Mouse (Mus musculus): ENCODE results near the gene Rbm28. TPM values are rescaled to one million over a fixed set of nuclear protein-coding genes. Genes with fewer than 3 reads are reported as not detected.

Gene Rbm28
- 64.6 and 77.4 TPM in 2 replicates for polyA plus RNA-seq (2012; rRNA removed)

- peak; percentile 97 for DNase-seq (ENCODE audit: low read depth)
Observed at GRCm38 (mm10) chr6:29164314-29165244, at the start of gene Rbm28. Gene Rbm28, minus strand, starts transcription at chr6:29165006.

DNA sequence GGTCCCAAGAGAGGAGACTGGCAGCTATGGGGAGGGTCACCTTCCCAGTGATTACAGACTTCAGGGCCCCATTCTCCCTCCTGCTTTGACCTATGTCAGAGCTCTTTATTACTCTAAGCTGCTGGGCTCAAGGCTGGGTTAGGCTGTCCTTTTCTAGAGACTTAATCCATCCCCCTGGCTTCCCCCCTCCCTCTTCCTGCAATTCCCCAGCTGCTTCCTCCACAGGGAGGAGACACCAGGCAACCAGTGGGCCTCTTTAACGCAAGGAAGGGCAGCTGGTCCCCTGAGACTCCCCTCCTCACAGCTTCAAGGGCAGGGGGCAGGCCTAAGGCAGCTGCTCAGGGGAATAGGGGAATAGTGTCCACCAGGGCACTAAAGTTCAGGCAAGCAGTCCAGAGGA lies 49.4 kb upstream of the Rbm28 start:
- TF ChIP-seq CTCF (IDR thresholded peaks at IDR 0.05; ENCODE audit: borderline replicate concordance, extremely low read depth, insufficient read depth, insufficient read length), result no peak
- no peak for TF ChIP-seq POLR2A (IDR thresholded peaks at IDR 0.05; ENCODE audit: borderline replicate concordance, extremely low read depth, insufficient read depth, insufficient read length, poor library complexity, severe bottlenecking)
- peak; percentile 72 for DNase-seq (ENCODE audit: low read depth)

More at GRCm38 (mm10) chr6:29164314-29165244, at the start of gene Rbm28:
- TF ChIP-seq CTCF (IDR thresholded peaks at IDR 0.05; ENCODE audit: borderline replicate concordance, extremely low read depth, insufficient read depth, insufficient read length) (peak; percentile 1; the same call in 1 of the 2 replicates), POLR2A (IDR thresholded peaks at IDR 0.05; ENCODE audit: borderline replicate concordance, extremely low read depth, insufficient read depth, insufficient read length, poor library complexity, severe bottlenecking) (peak; percentile 65; the same call in 1 of the 2 replicates)

DNA sequence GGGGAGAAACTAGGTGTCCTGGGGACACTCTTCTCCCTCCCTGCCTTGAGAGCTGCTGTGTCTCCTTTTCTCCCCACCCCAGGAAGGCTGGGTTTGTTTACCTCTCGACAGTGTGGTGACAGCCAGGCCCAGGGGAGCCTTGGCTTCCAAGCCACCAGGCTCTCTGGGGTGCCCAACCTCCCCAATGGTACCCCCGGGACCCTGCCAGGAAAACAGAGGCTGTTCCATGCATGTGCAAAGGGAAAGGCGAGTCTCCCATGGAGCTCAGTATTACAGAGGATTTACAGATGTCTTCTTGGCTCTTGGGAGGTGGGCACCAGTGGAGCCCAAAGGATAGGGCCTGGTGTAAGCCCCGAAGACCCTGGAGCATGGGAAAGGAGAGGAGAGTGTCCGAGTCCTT lies 48.6 kb upstream of the Rbm28 start:
- DNase-seq (ENCODE audit: low read depth), result no peak
- TF ChIP-seq POLR2A (IDR thresholded peaks at IDR 0.05; ENCODE audit: borderline replicate concordance, extremely low read depth, insufficient read depth, insufficient read length, poor library complexity, severe bottlenecking) (no peak), CTCF (IDR thresholded peaks at IDR 0.05; ENCODE audit: borderline replicate concordance, extremely low read depth, insufficient read depth, insufficient read length) (no peak)

GRCm38 (mm10) chr6:29211806-29212492 lies 47.1 kb upstream of the Rbm28 start:
- TF ChIP-seq POLR2A (IDR thresholded peaks at IDR 0.05; ENCODE audit: borderline replicate concordance, extremely low read depth, insufficient read depth, insufficient read length, poor library complexity, severe bottlenecking), result peak; percentile 6; the same call in 1 of the 2 replicates
- 0 out of 2 replicates have a peak, but pooled peaks have one; percentile 5 for TF ChIP-seq CTCF (IDR thresholded peaks at IDR 0.05; ENCODE audit: borderline replicate concordance, extremely low read depth, insufficient read depth, insufficient read length)
- peak; percentile 90 for DNase-seq (ENCODE audit: low read depth)

GRCm38 (mm10) chr6:29211146-29211545 lies 46.3 kb upstream of the Rbm28 start:
- DNase-seq (ENCODE audit: low read depth), result peak; percentile 41
- TF ChIP-seq CTCF (IDR thresholded peaks at IDR 0.05; ENCODE audit: borderline replicate concordance, extremely low read depth, insufficient read depth, insufficient read length) (no peak), POLR2A (IDR thresholded peaks at IDR 0.05; ENCODE audit: borderline replicate concordance, extremely low read depth, insufficient read depth, insufficient read length, poor library complexity, severe bottlenecking) (no peak)

DNA sequence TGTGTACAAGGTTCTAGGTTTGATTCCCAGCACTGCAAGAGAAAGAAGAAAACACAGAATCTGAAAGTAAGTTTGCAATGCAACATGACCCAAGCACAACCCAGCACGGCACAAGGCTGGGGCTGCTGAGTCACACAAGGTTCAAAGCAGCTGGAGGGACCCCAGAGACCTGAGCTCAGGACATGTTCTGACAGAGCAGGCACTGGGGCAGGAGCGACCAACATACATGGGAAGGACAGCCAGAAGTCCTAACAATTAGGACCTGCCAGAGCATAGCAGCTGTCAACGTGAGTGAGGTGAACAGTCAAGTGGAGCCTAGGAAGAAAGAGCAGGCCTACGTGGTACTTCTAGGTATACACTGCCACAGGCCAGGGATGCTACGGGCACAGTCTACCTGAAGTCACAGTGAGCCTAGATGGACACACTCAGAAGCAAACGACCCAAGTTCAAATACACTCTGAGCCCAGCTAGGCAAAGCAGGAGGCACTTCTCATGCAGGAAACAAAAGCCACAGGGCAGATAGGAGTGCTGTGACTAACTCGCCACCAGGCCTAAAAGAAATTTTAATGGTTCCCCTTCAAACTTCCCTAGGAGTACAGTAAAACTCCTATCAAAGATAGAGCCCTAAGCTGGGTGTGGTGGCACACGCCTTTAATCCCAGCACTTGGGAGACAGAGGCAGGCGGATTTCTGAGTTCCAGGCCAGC lies 45.6 kb upstream of the Rbm28 start:
- no peak for TF ChIP-seq CTCF (IDR thresholded peaks at IDR 0.05; ENCODE audit: borderline replicate concordance, extremely low read depth, insufficient read depth, insufficient read length)
- TF ChIP-seq POLR2A (IDR thresholded peaks at IDR 0.05; ENCODE audit: borderline replicate concordance, extremely low read depth, insufficient read depth, insufficient read length, poor library complexity, severe bottlenecking), result no peak
- no peak for DNase-seq (ENCODE audit: low read depth)

- DNase-seq (ENCODE audit: low read depth), result no peak
- TF ChIP-seq POLR2A (IDR thresholded peaks at IDR 0.05; ENCODE audit: borderline replicate concordance, extremely low read depth, insufficient read depth, insufficient read length, poor library complexity, severe bottlenecking), result no peak
- TF ChIP-seq CTCF (IDR thresholded peaks at IDR 0.05; ENCODE audit: borderline replicate concordance, extremely low read depth, insufficient read depth, insufficient read length), result no peak
Observed at GRCm38 (mm10) chr6:29208178-29208577, 43.4 kb upstream of the Rbm28 start.

DNA sequence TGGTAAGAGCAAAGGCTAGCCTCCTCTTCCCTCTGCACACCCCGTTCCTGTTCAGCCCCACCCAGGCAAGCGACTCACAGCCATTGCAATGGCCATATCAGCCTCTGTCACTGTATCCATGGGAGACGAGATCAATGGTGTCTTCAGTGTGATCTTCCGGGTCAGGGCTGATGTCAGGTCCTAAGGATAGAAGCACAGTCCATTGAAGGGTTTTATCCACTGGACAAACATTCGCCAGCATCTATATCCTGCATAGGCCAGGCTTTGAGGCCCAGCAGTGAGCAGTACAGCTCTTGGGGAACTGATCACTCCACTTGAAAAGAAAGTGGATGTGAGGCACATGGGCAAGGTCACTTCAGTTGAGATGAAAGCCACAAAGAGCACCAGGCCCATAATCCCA lies 42.2 kb upstream of the Rbm28 start:
- no peak for DNase-seq (ENCODE audit: low read depth)
- TF ChIP-seq POLR2A (IDR thresholded peaks at IDR 0.05; ENCODE audit: borderline replicate concordance, extremely low read depth, insufficient read depth, insufficient read length, poor library complexity, severe bottlenecking) (no peak), CTCF (IDR thresholded peaks at IDR 0.05; ENCODE audit: borderline replicate concordance, extremely low read depth, insufficient read depth, insufficient read length) (no peak)

GRCm38 (mm10) chr6:29206006-29206405 lies 41.2 kb upstream of the Rbm28 start:
- DNase-seq (ENCODE audit: low read depth), result no peak
- TF ChIP-seq POLR2A (IDR thresholded peaks at IDR 0.05; ENCODE audit: borderline replicate concordance, extremely low read depth, insufficient read depth, insufficient read length, poor library complexity, severe bottlenecking) (no peak), CTCF (IDR thresholded peaks at IDR 0.05; ENCODE audit: borderline replicate concordance, extremely low read depth, insufficient read depth, insufficient read length) (no peak)

- DNase-seq (ENCODE audit: low read depth), result peak; percentile 75
- TF ChIP-seq CTCF (IDR thresholded peaks at IDR 0.05; ENCODE audit: borderline replicate concordance, extremely low read depth, insufficient read depth, insufficient read length) (peak; percentile 94), POLR2A (IDR thresholded peaks at IDR 0.05; ENCODE audit: borderline replicate concordance, extremely low read depth, insufficient read depth, insufficient read length, poor library complexity, severe bottlenecking) (no peak)
Observed at GRCm38 (mm10) chr6:29204932-29205614, 40.3 kb upstream of the Rbm28 start.
